Mouse (Mus musculus) testis, adult 2 months (tissue): ENCODE data around the gene Nfatc2.

Experiments used
- CTCF ChIP-seq: fragments of 200-500 bp; IDR thresholded peaks from 2 replicates; pipeline ENCODE4 v1.5.1; 2012; ENCODE audit warnings: low read depth, mild to moderate bottlenecking, inconsistent platforms, low read length, moderate library complexity; ENCODE audit not compliant: control insufficient read depth, insufficient read depth, insufficient replicate concordance
- POLR2A ChIP-seq: fragments of 200-500 bp; IDR thresholded peaks from 2 replicates; pipeline ENCODE4 v1.6.1; 2012; ENCODE audit warnings: low read depth, mild to moderate bottlenecking, inconsistent platforms, low read length, moderate library complexity; ENCODE audit not compliant: control insufficient read depth

- peak; percentile 53; the same call in 1 of the 2 replicates for TF ChIP-seq CTCF
- TF ChIP-seq POLR2A, result no peak
Observed at GRCm38 (mm10) chr2:168469032-168469431, 132.4 kb downstream of the Nfatc2 start.
